Mouse (Mus musculus): ENCODE results near the gene Ecm1.

GRCm38 (mm10) chr3:95761771-95762170 is 22.4 kb upstream of the Ecm1 start:
- no peak for TF ChIP-seq CEBPB (IDR thresholded peaks at IDR 0.05; ENCODE audit: insufficient read depth, poor library complexity, severe bottlenecking)
- TF ChIP-seq POLR2A (IDR thresholded peaks at IDR 0.05; ENCODE audit: insufficient read length, low read depth) = no peak
